Mouse (Mus musculus) lung, postnatal 4 days (tissue): ENCODE results near the gene Zfp598.
"Not testable (repeated sequence)": the region's sequence is repeated elsewhere in the genome, so short reads cannot be mapped to it uniquely, and the experiment has no call there.

Source experiments
- DNase-seq, 2 experiments: peaks; one replicate each; pipeline ENCODE4 v3.0.0; 2021

Zfp598 gene

DNA sequence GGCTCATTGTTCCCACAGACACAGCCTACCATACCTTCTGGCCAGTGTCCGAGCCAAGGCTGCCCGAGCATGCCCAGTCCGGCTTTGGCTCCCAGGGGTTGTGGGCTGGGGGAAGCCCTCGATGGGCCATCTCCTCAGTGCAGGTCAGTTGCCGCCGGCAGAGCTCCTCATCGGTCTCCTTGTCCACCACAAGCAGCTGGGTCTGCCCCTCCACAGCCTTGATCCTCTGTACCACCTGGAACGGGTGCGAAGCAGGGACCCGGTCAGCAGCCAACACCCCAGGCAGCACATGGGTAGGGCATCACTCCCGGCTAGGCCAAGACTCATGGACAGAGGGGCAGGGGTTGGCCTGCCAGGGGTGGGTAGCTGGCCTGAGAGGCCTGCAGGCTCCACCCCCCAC, 22.0 kb upstream of the Zfp598 start:
- peak; percentile 51 to 64 for DNase-seq

DNA sequence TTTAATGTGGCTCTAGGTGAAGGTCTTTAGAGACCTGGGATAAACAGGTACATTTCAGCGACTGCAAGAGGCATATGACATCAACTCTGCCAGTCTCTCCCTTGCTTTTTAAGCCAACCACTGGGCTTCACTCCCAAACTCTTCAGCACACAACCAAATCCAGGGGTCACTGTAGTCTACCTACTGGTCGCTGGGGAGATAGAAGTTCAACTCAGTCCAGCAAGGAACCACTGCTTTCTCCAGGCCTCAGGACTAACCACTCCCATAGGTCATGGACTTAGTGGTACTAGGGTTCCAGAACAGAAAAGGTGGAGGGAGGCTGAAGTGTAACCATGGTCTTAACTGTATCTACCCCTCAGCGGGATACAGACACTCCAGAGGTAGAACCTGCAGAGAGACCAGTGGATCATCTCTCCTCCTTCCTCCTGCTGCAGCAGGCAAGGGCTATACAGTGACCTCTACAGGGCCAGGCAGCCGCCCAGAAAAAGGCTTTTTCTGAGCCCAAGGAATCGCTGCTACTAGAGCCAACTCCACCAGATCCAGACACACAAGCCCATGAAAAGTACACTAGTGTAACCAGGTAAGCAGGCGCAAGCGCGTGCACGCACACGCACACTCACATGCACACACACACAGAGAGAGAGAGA, 20.6 kb upstream of the Zfp598 start:
- no peak for DNase-seq

GRCm38 (mm10) chr17:24649581-24650069, 19.9 kb upstream of the Zfp598 start:
- peak; percentile 75 to 79 for DNase-seq

DNA sequence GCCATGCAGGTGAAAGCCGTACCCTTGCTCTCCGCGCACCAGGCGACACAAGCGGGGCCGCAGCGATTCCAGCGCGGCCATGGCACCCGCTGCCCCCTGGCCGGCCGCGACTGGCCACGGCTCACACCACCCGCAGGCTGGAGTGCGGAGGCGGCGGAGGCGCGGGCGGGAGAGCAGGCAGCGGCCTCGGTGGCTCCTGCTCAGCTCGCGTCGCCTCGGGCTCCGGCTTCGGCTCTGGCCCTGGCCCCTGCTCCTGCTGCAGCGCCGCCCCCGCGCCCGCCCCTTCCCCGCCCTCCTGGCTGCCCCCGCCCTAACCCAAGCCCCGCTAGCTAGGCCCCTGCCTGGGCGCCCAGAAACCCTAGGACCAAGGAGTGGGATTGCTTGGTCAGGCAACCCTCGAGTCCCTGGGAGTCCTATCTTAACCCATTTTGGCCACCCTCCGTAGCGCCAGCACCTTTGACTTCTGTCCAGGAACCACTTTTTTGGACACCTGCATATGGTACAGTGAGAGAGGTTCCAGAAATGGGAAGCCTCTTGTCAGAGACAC, 19.3 kb upstream of the Zfp598 start, which contains the start of gene Slc9a3r2:
TSS of gene Slc9a3r2 (minus strand) at position 258 of the 547 bp plus-strand sequence.
- DNase-seq, result peak; percentile 70 to 82

DNA sequence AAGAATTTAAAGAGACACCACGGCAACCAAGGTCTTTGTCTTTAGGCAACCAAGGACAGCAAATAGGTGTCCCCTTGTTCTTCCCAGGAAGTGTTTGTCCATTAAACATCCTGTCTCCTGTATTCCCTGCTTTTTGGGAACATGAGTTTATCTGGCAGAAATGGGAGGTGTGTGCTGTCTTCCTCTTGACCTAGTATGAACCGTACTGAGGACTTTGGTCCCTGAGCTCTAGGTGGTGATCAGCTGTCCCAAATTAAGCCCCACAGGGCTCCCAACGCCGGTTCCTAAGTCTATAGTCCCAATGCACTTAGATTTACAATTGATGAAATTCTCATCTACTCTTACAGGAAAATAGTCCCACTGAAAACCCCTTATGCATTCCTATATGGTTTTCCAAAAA, 18.7 kb upstream of the Zfp598 start:
- DNase-seq, result no peak

DNA sequence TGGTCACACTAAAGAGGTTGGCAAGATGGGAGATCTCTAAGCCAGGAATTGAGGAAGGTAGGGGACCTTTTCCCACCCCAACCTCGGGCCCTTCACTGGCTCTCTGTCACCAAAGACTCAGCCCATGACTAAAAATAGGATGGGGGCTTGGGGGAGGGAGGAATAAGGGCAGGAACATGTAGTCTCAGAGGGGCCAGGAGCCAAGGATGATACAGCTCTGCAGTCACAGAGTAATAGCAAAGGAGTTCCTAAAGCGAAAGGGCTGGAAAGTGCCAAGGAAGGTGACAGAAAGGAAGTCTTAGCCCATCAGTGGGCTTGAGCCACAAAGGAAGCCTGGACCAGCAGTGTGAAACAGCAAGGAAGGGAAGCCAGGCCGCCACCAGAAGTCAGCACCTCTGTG, 17.7 kb upstream of the Zfp598 start:
- DNase-seq, result peak in 1 of 2 experiments; percentile 18

GRCm38 (mm10) chr17:24653967-24654710, 15.3 kb upstream of the Zfp598 start:
- DNase-seq, result peak; percentile 84 to 90

DNA sequence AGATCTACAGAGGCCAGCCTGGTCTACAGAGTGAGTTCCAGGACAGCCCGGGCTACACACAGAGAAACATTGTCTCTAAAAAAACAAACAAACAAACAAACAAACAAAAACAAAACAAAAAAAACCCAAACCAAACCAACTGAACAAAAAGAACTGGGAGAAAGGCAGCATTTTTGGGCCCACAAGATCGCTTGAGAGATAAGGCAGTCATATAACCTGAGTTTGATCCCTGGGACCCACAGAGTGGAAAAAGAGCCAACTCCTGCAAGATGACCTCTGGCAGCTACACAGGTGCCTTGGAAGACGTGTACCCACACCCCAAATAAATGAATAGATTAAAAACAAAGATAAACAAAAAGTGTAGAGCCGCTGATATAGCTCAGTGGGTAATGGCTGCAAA, 14.5 kb upstream of the Zfp598 start:
- no peak for DNase-seq

DNA sequence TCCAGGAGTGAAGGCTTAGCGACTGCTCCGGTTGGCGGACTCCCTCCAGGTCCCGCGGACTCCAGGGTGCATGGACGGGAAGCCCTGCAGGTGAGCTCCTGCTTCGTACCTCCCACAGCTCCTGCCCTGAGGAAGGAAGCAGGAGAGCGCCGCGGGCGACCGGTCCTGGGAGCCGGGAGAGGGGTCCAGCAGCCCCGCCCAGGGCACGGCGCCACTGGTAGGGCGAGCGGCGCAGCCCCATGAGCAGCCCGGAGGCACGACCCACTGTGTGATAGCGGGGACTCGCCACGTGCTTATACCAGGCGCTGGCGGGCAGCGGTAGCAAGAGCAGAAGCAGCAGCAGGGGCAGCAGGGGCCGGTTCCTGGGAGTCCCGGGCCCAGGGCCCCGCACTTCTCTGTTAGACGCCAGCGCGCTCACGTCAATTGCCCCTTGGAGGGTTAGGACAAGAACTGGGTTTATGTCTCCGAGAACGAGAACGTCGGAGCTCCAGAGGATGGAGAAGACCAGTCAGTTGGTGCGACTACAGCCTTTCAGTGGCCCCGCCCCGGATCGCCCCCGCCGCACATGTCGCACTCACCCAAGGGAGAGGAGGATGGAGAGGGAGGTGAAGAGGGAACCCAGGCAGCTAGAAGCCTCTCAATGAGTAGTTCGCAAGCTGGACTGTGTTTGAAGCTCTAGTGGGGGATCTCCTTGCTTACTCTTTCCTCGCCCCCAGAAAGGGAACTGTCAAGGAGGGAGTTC, 11.3 kb upstream of the Zfp598 start, which contains the start of gene Npw:
TSS of gene Npw (minus strand) at position 441 of the 742 bp plus-strand sequence.
- DNase-seq, result peak; percentile 48 to 55

GRCm38 (mm10) chr17:24667011-24667410, 2.5 kb upstream of the Zfp598 start:
- peak in 1 of 2 experiments; percentile 20 for DNase-seq

- DNase-seq, result peak; percentile 70 to 79
Observed at GRCm38 (mm10) chr17:24667416-24667815, 2.1 kb upstream of the Zfp598 start.

- not testable (repeated sequence) for DNase-seq
Observed at GRCm38 (mm10) chr17:24669214-24669544, 308 bp upstream of the Zfp598 start.

GRCm38 (mm10) chr17:24670246-24670844, 858 bp downstream of the Zfp598 start:
- no peak for DNase-seq

DNA sequence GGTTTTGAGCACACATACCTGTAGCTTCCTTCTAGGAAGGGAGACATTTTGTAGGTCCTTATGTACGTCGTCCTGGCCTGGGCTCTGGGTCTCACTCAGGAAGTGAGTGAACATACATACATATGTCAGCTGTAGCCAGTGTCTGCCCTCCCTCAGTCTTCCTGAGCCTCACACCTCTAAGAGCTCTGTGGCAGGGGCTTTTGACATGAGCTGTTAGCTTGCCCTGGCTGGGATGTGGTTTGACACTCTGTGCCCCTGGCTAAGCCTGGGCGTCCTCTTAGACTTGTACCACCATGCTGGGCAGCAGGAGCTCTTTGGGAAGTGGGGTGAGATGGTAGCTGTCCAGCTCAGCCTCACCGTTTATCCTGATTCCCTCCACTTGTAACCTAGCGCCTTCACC, 1.9 kb downstream of the Zfp598 start:
- no peak for DNase-seq

GRCm38 (mm10) chr17:24672141-24672540, 2.7 kb downstream of the Zfp598 start:
- peak; percentile 74 to 80 for DNase-seq

- no peak for DNase-seq
Observed at GRCm38 (mm10) chr17:24674277-24674676, 4.8 kb downstream of the Zfp598 start.

GRCm38 (mm10) chr17:24676187-24676586, 6.7 kb downstream of the Zfp598 start:
- DNase-seq, result peak in 1 of 2 experiments; percentile 86

DNA sequence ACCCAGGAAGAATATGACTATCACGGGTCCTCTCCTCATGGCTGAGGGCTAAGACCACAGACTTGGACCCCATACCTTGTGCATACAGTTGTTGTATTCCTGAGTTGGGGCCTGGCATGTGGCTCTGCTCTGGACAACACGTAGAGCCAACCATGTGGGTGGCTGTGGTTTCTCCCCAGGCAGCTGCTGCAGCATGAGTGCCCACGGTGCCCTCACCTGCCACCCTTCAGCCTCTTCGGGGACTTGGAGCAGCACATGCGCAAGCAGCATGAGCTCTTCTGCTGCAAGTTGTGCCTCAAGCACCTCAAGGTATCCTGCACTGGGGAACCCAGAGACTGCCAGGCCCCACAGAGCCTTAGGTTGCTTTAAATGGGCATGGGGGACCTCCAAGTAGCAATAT, 7.4 kb downstream of the Zfp598 start:
- DNase-seq, result no peak

DNA sequence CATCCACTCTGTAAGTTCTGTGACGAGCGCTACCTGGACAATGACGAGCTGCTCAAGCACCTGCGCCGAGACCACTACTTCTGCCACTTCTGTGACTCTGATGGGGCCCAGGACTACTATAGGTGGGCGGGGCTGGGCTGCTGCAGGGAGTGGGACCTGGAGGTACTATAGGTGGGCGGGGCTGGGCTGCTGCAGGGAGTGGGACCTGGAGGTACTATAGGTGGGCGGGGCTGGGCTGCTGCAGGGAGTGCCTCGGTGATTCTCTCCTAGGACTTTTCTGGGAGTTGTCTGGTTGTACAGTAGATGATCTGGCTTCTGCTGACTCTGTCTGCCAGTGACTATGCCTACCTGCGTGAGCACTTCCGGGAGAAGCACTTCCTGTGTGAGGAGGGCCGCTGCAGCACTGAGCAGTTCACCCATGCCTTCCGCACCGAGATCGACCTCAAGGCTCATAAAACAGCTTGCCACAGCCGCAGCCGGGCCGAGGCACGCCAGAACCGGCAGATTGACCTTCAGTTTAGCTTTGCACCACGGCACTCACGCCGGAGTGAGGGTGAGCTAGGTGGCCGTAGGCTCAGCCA, 8.1 kb downstream of the Zfp598 start:
- DNase-seq, result no peak

- DNase-seq, result peak; percentile 44 to 60
Observed at GRCm38 (mm10) chr17:24686514-24686913, 17.0 kb downstream of the Zfp598 start.

DNA sequence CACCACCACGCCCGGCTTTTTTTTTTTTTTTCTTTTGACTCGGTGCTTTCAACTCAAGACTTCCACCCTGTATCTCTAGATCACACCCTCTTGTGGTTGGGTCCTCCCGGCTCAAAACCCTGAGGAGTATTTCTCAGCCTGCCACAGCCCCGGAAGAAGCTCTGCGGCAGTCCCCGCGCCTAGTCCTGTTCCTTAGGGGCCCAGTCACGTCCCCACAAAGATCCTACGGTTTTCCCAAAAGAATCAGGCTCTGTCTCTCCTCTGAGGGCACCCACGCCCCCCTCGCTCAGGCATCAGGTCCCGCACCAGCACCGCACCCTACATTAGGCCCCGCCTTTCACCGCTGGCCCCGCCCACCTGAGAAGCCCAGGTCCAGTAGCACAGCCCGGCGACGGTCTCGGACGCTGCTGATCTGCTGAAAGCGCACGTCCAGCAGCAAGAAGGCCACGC, 17.7 kb downstream of the Zfp598 start:
- peak; percentile 67 to 70 for DNase-seq

DNA sequence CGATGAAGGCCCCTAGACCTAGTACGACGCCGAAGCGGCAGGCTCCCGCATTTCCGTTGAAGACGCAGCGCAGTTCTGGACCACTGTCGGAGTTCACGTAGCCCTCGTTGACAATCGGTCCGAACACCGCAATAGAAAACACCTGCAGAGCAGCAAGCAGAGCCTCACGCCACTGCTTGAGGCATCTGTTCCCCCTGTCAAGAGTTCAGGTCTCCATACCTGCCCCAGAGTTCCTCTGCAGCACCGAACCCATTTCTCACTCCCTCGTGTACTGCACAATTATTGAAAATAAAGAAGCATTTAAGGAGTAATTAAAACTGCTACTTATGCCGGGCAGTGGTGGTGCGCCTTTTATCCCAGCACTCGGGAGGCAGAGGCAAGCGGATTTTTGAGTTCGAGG, 18.1 kb downstream of the Zfp598 start:
- DNase-seq, result no peak
